Mouse (Mus musculus): ENCODE measurements around the gene Phf7. TPM values are rescaled to one million over a fixed set of nuclear protein-coding genes. Genes with fewer than 3 reads are reported as not detected.

Phf7 gene
- polyA plus RNA-seq, 1 experiment from 2014 or later, result 12.7 TPM

Other genes with a start within 250 kb of the Phf7 start
- gene Glt8d1, start 249.9 kb downstream of the Phf7 start, polyA plus RNA-seq (2015; fragmentation: Nextera tagmentation; extraction: Ambion mirVana), result 54.1 and 57.9 TPM in 2 replicates
- gene Spcs1, start 249.6 kb downstream of the Phf7 start, polyA plus RNA-seq (2015; fragmentation: Nextera tagmentation; extraction: Ambion mirVana), result 427 and 483 TPM in 2 replicates
- 93.2 and 99.2 TPM in 2 replicates for gene Pbrm1, start 232.2 kb downstream of the Phf7 start, polyA plus RNA-seq (2015; fragmentation: Nextera tagmentation; extraction: Ambion mirVana)
- 99.4 and 100.0 TPM in 2 replicates for gene Gnl3, start 232.2 kb downstream of the Phf7 start, polyA plus RNA-seq (2015; fragmentation: Nextera tagmentation; extraction: Ambion mirVana)
- 60.3 and 66.4 TPM in 2 replicates for gene Smim4, start 122.4 kb downstream of the Phf7 start, polyA plus RNA-seq (2015; fragmentation: Nextera tagmentation; extraction: Ambion mirVana)
- 232 and 233 TPM in 2 replicates for gene Nt5dc2, start 120.3 kb downstream of the Phf7 start, polyA plus RNA-seq (2015; fragmentation: Nextera tagmentation; extraction: Ambion mirVana)
- 37.7 and 41.9 TPM in 2 replicates for gene Stab1, start 82.7 kb downstream of the Phf7 start, polyA plus RNA-seq (2015; fragmentation: Nextera tagmentation; extraction: Ambion mirVana)
- 6.3 and 46.9 TPM in 2 replicates for gene Tnnc1, start 43.0 kb downstream of the Phf7 start, polyA plus RNA-seq (2015; fragmentation: Nextera tagmentation; extraction: Ambion mirVana)
- gene Nisch, start 34.4 kb downstream of the Phf7 start, polyA plus RNA-seq (2015; fragmentation: Nextera tagmentation; extraction: Ambion mirVana), result 289 and 291 TPM in 2 replicates
- 0.67 and 0.90 TPM in 2 replicates for gene Sema3g, start 33.5 kb downstream of the Phf7 start, polyA plus RNA-seq (2015; fragmentation: Nextera tagmentation; extraction: Ambion mirVana)
- 64.1 and 69.0 TPM in 2 replicates for gene Bap1, start 133 bp upstream of the Phf7 start, polyA plus RNA-seq (2015; fragmentation: Nextera tagmentation; extraction: Ambion mirVana)
- 4.9 TPM in 2 replicates for gene Dnah1, start 72.6 kb upstream of the Phf7 start, polyA plus RNA-seq (2015; fragmentation: Nextera tagmentation; extraction: Ambion mirVana)
- gene Capn7, start 85.3 kb upstream of the Phf7 start, polyA plus RNA-seq (2015; fragmentation: Nextera tagmentation; extraction: Ambion mirVana), result 35.7 and 37.7 TPM in 2 replicates
- 19.5 and 20.0 TPM in 2 replicates for gene Sh3bp5, start 184.8 kb upstream of the Phf7 start, polyA plus RNA-seq (2015; fragmentation: Nextera tagmentation; extraction: Ambion mirVana)
- gene Eaf1, start 243.1 kb upstream of the Phf7 start, polyA plus RNA-seq (2015; fragmentation: Nextera tagmentation; extraction: Ambion mirVana), result 21.2 and 24.7 TPM in 2 replicates
- 44.4 and 50.4 TPM in 2 replicates for gene Mettl6, start 243.7 kb upstream of the Phf7 start, polyA plus RNA-seq (2015; fragmentation: Nextera tagmentation; extraction: Ambion mirVana)